Mouse (Mus musculus) activated CD4-positive, CD25-positive, alpha-beta regulatory T cell, adult 4 months (primary cell): ENCODE results near the gene Dll4. TPM values are rescaled to one million over a fixed set of nuclear protein-coding genes. Genes with fewer than 3 reads are reported as not detected.
A peak's percentile ranks its signal among the peaks of the same experiment; 100 is the strongest.

ENCODE experiments used
- ATAC-seq: one replicate; pipeline ENCODE4 v1.8.0; 2017
- polyA plus RNA-seq, 2 experiments: library from polyadenylated mRNA; unstranded; fragments of 100-300 nt; shearing (Covaris generic); gene quantifications; one replicate each; pipeline ENCODE4 v1.2.1; 2017

Gene Dll4
- polyA plus RNA-seq, 2 experiments from 2014 or later: not detected

DNA sequence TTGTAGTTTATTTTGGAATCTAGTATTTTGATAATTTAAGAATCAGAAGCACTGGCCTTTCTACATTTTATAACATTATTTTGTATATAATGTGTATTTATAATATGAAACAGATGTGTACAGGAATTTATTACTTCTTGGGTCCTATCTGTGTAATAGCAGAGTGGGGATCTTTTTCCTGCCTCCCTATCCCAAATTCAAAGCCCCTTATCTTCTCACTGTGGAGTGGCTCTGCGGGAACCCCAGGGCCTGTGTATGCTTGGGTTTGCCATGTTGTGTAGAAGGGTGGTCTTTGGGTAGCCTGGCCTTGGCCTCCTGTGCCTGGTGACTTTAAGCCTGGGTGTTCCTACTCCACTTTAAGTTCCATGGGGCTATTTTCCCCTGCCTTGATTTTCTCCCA is 10.0 kb downstream of the Dll4 start:
- no peak for ATAC-seq

DNA sequence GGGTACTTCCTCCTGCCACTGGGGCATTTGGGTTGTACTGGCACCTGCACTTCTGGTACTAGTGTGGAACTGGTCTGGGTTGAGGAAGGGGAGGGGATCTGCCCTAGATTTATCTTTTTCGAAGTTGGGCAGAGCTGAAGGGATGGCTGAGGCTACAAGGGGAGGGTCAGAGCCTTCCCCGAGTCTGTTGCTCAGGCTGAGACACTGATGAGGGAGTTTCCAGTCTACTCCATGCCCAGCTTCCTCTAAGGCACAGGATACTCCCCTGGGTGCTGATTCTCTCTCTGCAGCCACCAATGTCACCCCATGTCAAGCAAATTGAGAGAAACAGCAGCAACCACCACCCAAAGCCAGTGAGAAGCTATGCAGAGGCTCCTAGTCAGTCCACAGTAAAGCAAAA is 10.4 kb downstream of the Dll4 start:
- no peak for ATAC-seq

DNA sequence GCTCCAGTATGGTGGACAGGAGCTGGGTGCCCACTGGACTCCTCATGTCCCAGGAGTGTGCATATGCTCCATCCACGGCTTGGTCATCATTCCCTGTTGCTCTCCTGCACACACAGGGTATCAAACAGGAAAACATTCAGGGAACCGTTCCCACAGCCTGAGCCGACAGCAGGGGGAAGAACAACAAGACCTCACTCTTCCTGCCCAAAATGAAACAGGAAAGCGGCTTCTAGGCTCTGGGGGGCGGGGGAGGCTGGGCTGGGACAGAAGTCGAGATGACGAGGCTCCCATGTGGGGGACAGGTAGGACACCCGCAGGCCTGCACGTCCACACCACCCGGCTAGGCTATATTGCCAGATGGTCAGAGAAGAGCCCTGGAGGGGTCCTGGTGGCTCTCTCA is 10.9 kb downstream of the Dll4 start:
- ATAC-seq: no peak

DNA sequence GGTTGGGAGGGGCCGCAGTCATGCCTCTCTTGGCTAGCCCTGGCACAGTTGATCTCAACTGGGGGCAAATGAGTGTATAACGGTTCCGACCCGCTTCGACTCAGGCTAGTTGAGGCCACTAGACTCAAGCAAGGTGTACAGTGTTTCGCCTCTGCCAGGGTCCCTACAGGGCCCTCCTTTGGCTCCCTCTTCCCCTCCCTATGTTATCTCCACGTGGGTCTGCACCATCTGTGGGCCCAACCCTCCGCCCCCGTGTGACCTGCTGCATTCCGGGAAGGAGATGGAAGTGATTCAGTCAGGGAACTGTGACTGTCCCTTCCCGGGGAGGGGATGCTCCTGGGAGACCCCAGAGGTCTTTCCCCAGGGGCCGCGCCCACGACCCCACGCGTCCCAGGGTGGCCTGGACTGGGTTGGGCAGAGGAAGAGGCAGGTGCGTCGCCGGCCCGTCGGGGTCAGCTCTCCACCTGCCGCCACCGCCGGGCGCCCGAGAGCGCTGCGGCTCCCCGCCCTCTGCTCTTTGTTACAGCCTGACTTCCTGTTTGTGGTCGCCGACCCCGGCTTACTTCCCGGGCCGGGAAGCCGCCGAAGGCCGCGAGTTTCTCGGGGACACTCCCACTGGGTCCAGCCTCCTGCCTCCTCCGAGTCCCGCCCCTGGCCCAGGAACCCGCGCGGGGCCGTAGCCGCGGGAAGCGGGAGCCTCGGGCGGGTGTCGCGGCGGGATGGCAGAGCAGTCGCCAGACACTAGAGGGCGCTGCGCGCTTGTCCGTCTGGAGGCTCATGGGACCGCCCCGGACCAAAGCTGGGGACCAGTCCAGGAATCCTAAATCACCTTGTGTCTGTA is 12.1 kb downstream of the Dll4 start:
- ATAC-seq: peak; percentile 87

DNA sequence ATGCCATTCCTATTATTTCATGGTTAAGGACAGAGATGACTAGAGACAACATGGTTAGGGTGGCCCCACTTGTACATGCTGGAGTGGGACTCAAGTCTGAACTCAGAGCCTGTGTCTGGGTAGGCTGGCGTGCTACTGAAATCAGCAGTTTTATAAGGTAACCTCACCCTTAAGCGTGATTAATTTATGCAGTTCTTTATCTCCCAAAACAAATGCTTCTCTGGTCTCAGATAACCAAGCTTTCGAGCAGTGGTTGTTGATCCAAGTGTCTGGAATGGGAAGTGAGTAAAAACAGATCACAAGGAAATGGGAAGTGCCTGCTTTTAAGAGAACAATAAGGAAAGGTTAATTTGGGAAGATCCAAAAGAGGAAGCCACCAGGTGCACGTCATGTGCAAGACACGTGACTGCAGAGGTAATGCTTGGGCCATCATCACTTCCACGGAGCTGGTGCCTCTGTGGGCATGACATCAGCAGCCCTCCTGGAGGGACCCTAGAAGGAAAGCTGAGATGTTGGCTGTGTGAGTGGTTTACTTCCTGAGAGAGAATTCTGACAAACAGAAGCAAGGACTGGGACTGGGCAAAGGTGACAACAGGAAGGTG is 19.1 kb downstream of the Dll4 start:
- ATAC-seq: no peak

DNA sequence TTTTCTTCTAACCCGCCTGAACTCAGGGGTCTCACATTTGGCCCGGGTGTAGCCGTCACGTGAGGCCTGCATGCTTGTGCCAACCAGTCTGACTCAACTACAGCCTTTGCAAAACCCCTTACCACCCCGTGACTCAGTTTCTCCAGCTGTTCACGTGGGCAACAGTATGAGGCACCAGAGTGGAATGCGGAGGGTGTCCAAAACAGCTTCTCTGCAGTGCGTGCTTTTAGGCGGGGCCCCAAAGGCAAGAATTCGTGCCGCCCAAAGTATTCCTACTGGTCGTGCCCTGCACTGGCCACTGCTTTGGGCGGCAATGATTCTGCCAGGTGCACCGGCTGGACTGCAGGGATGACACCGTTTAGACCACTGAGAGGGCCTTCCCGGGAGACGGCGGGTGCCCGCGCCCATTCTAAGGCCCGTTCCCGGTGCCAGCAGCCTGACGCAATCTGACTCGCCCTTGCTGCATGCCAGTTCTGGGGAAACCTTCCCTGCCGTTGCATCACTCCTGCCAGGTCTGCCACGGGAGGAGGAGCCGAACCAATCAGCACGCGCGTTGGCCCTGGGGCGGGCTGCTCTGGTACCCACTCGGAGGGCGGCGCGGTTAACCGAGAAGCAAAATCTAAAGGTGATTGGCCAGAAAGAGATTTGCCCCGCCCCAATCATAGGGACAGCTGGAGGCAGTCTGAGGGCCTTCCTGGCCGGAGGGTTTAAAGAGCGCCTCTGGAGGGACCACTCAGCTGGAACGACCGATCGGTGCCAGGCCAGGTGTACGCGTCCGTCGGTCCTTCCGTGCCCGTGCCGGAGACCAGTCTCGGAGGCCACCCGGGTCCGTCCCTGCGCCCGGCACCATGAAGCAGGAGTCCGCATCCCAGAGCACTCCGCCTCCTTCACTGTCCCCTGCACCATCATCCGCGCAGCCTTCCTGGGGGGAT is 25.2 kb downstream of the Dll4 start, which contains the start of gene Chac1:
Chac1 (plus strand) TSS at position 675 of the 932 bp plus-strand sequence.
- peak; percentile 66 for ATAC-seq

DNA sequence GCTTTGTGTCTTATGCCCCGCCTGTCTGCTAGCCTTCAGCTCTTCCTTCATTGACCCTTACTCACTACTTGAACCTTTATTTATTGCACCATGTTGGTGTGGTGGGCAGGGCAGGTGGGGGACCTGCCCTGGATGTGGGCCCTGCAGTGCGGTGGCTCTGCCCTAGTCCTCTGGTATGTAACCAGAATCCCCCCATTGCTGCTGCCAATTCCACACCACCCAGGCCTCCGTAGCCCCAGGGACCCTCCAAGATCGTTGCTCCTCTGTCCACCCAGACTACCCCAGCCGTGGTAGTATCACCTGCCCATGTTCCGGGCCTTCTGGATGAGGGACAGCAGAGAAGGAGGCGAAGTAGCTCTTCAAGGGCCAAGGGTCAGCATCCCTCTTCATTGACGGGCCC is 28.1 kb downstream of the Dll4 start:
- no peak for ATAC-seq

DNA sequence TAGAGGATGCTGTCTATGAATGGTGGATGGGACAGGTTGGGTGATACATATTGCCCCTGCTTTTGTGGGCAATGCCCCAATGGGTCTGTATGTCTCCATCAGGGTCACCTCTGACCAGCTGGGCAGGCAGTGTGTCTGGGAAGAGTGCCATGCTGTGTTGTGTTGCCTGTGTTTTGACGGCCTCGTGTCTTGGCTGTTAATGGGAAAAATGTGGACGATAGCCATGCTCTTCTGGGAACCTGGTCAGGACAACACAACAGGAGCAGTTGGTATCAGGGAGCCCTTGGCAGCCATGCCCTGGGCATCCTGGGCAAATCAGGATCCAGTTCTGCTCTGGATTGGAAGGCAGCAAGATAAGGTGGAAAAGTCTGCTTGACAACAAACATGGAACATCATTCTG is 29.5 kb downstream of the Dll4 start:
- ATAC-seq: no peak

DNA sequence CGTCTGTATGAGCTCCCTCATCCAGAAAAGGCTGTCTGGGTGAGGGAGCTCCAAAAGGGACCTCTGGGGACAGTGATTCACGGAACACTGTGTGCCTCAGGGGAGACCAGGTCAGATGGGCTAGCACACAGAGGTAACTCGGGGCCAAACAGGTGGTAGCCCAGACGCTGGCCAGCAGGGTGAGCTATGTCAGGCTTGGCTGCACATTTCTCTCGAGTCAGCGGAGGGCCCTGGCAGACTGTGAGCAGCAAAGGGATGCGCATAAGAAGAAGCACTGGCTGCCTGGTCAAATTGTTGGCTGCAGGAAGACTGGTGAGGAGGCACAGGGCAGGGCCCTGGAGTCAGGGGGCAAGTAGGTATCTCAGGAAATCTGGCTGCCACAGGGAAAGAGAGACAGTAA is 30.1 kb downstream of the Dll4 start:
- ATAC-seq: no peak

DNA sequence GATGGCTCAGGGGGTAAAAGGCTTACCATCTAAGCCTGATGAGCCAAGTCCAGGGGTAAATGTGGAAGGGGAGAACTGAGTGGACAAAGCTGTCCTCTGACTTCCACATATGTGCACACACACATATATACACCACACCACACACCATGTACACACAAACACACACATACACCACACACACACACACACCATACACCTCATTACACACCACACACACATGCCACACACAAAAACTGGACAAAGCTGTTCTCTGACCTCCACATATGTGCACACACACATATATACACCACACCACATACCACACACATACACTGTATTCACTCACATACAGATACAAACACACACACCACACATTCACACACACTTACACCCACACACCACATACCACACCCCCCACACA is 30.7 kb downstream of the Dll4 start:
- ATAC-seq: no peak

DNA sequence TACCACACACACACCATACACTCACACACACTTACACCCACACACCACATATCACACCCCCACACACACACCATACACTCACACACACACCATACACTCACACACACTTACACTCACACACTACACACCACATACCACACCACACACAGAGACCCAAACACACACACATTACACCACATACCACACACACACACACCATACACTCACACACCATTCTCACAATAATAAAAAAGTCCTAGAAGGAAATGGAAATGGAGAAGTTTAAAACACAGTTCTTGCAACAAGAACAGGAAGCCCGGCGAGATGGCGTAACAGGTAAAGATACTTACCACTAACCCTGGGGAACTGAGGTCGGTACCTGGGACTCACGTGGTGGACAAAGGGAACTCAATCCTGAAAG is 31.2 kb downstream of the Dll4 start:
- no peak for ATAC-seq

DNA sequence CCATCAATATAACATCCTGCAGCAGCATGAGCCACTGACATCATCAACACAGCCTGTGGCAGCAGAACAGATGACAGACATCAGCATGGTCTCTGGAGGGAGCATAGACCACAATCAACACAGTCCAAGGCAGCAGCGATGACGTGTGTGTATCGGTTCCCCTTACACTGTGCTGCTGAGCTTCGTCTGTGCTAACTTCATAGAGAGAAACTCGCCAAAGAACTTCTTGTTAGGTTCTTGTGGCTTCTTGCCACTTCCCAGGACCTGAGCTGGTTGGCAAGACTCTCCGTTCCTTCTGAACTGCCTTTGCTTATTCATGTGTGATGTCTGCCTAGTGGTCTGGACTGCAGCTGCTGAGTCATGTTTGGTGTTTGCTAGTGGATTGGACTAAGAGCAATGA is 32.7 kb downstream of the Dll4 start:
- ATAC-seq: no peak

DNA sequence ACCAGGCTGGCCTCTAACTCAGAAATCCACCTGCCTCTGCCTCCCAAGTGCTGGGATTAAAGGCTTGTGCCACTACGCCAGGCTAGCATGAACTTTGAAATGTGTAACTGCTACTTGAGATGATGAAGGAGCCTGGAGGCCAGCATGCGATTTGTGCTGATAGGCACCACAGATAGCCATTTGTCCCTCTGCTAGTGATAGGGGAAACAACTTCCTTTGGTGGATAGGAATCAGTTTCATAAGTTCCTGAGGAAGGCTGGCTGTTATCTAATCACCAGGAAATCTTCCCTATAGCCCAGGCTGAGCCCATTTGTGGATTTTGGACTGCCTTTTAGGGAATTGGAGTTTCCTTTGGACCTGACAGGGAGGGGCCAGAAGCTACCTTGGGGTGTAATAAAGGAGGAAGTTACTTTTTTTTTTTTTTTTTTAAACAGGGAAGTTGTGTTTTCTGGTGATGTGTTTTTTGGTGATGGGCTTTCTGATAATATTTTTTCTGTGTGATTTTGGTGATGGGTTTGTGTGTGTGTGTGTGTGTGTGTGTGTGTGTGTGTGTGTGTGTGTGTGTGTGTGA is 34.2 kb downstream of the Dll4 start:
- ATAC-seq: no peak

DNA sequence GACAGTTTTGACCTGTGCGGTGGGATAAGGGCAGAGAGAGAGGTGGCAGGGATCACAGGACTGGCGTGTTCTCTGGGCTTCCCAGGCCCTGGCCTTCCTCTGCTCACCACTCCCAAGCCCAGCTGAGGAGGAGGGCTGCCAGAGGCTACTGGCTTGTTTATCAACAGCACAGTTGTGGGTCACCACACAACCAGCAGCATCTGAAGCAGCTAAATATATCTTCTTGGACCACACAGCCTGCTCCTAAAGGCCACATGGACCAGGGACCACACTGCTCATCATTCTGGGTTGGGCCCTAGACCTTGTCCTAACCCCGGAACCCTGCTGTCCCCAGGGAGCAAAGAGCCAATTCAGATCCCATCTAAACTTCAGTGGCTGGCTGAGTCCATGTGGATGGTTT is 39.4 kb downstream of the Dll4 start:
- ATAC-seq: no peak

DNA sequence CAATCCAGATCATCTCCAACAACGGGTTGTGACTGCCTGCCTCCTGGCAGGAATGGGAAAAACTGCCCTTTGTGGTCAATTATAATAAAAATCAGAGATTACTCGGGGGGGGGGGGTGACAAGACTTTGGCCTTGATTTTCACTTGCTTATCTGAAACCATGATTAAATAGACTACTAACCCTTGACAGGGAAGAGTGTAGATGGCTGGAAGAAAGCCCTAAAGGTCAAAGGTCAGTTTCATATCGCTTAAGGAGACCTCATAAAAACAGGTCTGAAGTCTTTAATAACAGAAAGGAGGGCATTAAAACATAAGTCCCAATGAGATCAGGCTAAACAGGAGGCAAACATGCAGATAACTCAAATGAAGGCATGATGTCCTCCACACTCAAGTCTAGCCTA is 41.8 kb downstream of the Dll4 start:
- ATAC-seq: no peak

DNA sequence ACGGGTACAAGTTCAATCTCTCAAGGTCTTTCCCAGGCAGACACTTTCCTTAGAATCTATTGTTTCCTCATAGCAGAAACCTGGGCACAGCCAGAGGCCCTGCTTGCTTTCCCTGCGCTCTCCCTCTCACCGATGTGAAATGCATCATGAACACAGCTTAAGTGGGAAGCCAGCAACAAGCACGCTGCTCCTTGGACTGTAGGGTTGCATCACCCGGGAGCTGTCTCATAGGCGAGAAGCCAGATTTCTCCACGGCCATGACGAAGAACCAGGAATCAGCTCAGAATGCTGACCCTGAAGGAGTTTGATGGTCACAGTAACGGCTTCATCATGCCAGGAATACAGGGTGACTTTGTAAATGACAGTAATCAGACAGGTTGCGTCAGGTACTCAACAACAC is 44.5 kb downstream of the Dll4 start:
- no peak for ATAC-seq

DNA sequence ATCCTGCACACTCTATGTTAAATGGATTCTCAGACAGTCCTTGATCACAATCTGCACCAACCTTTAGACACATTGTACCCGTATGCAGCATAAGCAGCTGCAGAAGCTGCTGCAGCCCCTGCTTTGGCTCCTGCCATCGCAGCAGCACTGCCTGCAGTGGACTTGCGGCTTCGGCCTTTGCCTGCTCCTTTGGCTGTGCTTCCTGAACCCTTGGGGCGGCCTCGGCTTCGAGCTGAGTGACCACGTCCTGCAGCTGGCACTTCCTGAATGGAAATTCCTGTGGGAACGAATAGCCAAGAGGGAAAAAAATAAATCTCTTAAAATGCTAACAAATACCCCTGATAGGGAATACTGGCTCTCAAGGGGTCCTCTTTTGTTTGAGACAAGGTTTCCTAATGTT is 51.7 kb downstream of the Dll4 start:
- no peak for ATAC-seq

DNA sequence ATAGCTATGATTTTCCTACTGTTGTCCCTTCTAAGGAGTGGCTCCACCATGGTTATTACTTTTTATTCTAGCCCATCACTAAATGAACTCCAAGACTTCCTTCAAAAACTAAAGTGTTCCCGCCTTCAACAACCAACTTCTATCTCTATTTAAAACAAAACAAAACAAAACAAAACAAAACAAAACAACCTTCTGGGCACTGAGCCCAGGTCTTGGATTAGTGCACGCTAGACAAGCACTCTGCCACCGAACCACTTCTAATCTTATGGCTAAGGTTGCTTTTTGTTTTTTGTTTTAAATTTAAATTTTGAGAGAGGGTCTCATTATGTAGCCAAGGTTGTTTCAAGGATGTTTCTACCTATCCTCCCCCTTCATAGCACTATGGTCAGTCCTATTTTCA is 52.2 kb downstream of the Dll4 start:
- no peak for ATAC-seq

DNA sequence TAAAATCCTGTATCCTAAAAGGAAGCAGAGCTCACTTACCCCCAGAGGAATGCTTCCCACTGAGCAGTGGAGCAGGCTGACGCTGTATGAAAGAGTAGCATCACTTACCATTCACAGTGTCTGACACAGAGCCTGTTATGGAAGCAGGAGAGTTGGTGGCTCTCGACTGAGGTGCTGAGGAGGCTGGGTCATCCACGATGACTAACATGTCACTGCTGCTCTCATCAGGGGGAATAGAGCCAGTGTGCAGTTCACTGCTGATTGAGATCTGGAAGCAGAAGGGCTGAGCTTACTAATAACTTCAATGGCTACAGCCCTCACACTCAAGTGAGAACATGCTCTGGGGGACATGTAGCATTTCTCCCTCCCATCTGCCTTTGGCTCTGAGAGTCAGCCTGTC is 53.9 kb downstream of the Dll4 start:
- ATAC-seq: no peak
